Mouse (Mus musculus) urinary bladder, postnatal 10 days (tissue): ENCODE results near the gene Rprd2.
A peak's percentile ranks its signal among the peaks of the same experiment; 100 is the strongest.
"Not testable (repeated sequence)": the region's sequence is repeated elsewhere in the genome, so short reads cannot be mapped to it uniquely, and the experiment has no call there.

Experiments used
- DNase-seq: peaks from one replicate; pipeline ENCODE4 v3.0.0; 2022; ENCODE audit warnings: low spot score

Gene Rprd2

GRCm38 (mm10) chr3:95818571-95819288 lies at the start of gene Rprd2:
TSS of gene Rprd2 (minus strand) at chr3:95818863.
- DNase-seq = peak; percentile 36

- DNase-seq = no peak
These were observed 48.7 kb upstream of the Rprd2 start for GRCm38 (mm10) chr3:95867408-95867807.

- DNase-seq = no peak
These were observed 47.4 kb upstream of the Rprd2 start for GRCm38 (mm10) chr3:95866071-95866470.

- DNase-seq = no peak
These were observed 46.9 kb upstream of the Rprd2 start for GRCm38 (mm10) chr3:95865571-95865970.

GRCm38 (mm10) chr3:95865050-95865449 lies 46.4 kb upstream of the Rprd2 start:
- DNase-seq = no peak

- no peak for DNase-seq
These were observed 44.9 kb upstream of the Rprd2 start for GRCm38 (mm10) chr3:95863578-95863977.

DNA sequence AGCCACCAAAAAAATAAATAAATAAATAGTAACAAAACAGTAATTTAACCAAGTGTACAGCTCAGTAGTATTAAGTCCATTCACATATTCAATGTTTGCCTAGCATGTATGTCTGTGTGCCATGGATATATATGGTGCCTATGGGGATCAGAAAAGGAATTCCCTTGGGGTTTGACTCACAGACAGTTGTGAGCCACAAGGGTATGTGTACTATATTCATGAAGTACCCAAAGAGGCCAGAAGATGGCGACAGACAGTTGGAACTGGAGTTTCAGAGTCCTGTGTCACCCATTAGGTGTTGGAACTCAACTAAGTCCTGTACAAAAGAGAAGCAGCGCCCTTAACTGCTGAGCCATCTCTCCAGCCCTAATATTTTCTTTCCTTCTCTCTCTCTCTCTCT lies 43.1 kb upstream of the Rprd2 start:
- DNase-seq = no peak

GRCm38 (mm10) chr3:95861216-95861615 lies 42.6 kb upstream of the Rprd2 start:
- no peak for DNase-seq

DNA sequence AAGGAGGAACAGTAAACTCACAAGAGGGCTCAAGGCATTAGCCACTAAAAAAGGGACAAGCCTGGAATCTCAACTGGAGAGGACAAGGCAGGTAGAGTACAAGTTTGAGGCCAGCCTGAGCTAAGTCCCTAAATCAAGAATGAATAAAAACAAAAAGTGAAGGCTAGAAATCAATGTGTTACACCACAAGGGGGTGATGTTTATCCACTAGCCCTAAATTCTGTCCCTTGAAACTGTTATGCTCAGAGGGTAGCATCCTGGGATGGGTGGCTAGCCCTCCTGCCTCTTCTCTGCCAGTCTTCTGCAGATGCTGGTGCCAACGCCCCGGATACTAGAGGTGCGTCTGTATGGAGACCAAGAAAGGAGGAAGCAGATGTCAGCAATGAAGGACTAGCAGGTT lies 41.7 kb upstream of the Rprd2 start:
- DNase-seq = no peak

GRCm38 (mm10) chr3:95858278-95858677 lies 39.6 kb upstream of the Rprd2 start:
- not testable (repeated sequence) for DNase-seq

- DNase-seq = not testable (repeated sequence)
These were observed 38.4 kb upstream of the Rprd2 start for GRCm38 (mm10) chr3:95857050-95857449.

DNA sequence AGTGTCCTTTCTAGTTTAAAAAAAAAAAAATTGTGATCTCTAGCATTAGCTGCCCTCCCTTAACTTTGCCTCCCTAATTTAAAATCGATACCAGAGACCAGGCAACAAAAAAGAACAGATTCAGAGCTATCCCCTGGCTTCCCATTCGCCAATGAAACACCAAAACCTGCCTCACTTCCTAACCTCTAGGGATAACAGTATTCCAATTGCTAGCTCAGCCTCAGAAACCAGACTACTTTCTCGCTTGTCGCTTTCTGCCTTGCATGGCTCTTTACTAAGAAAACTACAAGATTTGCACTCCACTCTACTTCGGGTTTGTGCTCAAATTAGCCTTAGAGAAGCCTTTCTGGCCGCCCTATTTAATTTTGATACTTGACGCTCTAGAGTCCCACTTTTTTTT lies 37.5 kb upstream of the Rprd2 start:
- no peak for DNase-seq

GRCm38 (mm10) chr3:95855502-95856089 lies 36.9 kb upstream of the Rprd2 start, which contains the start of gene Prpf3:
TSS of gene Prpf3 (minus strand) at chr3:95855885.
- DNase-seq = peak; percentile 78

DNA sequence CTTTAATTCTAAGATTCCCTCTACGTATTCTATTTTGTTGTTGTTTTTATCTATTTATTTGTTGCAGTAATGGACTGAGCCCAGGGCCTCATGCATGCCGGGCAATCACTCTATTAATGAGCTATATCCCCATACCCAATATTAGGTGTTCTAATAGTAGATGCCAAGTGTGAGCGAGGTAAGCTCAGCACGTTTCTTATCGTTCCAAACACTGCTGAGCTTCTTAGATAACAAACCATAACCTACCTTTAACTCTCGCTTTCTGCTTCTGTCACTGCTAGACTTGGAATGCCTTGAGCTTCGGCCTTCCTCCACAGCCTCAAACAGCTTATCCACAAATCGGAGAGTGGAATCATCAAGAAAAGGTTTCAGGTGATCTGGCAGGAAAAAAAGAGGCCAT lies 32.7 kb upstream of the Rprd2 start:
- DNase-seq = no peak

GRCm38 (mm10) chr3:95850611-95851010 lies 31.9 kb upstream of the Rprd2 start:
- no peak for DNase-seq

DNA sequence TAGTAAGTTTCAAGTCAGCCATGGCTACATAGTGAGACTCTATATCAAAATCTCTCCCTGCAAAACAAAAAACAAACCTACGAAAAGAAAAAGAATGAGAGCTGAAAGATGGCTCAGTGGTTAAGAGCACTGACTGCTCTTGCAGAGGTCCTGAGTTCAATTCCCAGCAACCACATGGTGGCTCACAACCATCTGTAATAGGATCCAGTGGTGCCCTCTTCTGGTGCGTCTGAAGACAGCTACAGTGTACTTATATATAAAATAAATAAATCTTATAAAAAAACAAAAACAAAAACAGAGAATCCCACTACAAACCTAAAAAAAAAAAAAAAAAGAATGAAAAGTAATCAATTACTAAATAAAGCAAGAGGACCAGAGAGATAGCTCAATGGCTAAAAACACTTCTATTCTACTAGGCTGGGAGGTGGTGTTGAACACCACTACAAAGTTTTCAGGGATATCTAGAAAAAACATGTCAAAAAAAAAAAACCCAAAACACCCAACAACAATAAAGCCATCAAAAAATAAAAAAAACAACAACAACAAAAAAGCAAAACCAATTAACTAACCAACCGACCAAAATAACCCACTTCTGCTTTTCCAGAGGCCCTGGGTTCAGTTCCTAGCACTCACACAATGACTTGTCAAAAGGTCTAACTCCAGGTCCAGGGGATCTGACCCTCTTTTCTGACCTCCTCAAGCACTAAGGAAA lies 24.0 kb upstream of the Rprd2 start:
- DNase-seq = no peak

- DNase-seq = no peak
These were observed 20.6 kb upstream of the Rprd2 start for GRCm38 (mm10) chr3:95839250-95839649.

- DNase-seq = no peak
These were observed 10.4 kb upstream of the Rprd2 start for GRCm38 (mm10) chr3:95829053-95829452.

GRCm38 (mm10) chr3:95826275-95826674 lies 7.6 kb upstream of the Rprd2 start:
- no peak for DNase-seq

DNA sequence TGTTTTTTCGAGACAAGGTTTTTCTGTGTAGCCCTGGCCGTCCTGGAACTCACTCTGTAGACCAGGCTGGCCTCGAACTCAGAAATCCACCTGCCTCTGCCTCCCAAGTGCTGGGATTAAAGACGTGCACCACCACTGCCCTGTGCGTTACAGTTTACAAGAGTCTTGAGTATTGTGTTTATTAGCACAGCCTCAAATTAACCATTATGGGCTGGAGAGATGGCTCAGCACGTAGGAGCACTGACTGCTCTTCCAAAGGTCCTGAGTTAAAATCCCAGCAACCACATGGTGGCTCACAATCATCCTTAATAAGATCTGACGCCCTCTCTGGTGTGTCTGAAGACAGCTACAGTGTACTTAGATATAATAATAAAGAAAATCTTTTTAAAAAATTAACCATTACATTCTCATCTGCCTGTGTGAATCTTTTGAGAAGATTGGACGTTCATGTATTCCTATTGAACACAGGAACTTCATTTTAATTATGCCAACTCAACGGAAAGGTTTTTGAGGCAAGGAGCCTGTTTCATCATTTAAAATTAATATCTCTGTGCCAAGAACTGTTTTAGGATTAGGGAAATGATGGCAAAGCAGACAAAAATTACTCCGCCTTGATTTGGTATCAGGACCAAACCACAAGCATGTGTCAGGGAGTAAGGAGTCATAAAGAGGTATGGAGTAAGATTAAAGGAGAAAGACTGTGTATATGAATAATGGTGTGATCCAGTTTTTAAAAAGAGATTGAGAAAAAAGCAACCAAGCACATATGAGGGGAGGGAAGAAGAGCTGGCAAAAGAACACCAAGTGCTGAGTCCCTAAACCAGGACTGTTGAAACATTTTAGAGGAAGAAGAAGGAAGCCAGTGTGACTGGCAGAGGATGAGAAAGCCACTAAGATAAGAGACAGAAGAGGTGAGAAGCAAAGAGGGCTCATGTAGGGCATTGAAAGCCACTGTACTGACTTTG lies 1.7 kb upstream of the Rprd2 start:
- no peak for DNase-seq

DNA sequence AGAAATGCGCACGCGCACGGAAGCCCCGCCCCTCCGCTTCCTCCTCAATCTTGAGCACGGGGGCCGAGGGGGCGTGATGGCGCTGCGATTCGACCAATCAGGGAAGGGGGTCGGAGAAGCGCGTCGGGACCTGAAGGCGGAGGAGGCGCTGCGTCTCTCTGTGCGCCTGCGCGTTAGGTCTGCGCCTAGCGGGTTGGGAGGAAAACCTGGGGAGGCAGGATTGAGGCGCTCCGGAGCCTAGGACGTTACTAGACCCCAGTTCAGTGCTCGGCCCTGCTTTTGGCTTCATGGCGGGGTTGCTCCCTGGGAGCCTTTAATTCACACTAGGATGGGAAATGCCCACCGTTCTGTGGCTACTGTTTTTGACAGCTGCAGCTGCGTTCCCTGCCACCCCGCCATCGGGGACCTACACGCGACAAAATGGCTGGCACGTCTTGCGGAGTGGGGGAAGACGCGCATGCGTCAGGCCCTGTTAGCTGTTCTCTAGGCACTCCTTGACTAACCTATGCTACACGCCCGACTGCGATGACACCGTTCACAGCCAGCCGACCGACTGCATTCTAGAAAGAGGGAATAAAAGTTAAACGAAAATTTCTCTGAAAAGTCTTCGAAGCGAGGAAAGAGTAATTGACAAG lies 805 bp upstream of the Rprd2 start:
- DNase-seq = peak; percentile 100
